Mouse (Mus musculus) kidney, adult 9 months (tissue): ENCODE data around the gene Efcab9.

Experiments used
- DNase-seq: peaks from one replicate; pipeline ENCODE4 v3.0.0; 2022

The Efcab9 gene

DNA sequence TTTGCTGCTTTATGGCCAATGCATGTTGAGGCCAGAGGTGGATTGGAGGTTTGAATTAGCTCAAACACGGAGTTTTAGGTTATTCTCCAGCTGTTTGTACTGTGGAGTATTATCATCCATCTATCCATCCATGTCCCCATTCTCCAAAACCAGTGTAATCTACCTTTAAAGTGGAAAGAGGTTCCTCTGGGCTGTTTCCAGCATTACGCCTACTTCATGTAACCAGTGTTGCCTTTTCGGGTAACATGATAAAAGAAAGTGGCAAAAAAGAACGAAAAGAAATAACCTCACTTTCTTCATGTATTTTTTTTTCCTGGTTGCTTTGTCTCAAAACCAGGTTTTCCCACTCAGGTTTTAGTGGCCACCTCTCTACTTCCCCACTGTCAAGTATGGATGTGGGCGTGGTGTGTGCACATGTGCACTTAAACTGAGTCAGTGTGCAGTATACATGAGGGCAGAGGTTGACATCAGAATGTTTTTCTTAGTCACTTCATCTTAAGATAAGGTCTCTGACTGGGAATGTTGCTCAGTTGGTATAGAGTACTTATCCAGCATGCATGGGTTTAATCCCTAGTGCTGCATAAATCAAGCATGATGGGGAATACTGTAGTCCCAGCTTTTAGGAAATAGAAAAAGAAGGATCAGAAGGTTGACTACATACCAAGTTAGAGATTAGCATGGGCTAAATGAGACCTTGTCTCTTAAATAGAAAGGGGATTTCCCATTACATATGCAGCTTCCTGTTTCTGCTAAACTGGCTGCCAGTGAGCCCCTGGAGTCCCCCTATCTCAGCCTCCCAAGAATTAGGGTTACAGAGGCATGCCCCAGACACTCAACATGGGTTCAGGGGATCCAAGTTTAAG is 42.8 kb downstream of the Efcab9 start:
- no peak for DNase-seq

DNA sequence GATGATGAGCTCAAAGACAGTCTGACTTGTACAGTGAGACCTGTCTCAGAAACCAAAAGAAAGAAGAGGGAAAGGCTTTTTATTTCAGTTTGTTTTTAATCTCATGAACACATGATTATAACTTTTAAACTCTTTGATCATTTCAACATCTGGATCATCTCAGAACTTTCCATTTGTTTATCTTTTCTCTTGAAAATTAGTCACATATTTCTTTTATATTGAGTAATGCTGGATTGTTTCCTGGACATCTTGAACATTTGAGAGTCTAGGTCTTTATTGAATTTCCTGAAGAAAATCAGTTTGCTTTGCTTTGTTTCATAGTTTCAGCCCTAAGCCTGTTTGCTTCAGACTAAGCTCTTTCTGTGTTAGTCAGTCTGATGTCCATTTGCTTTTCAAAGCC is 43.5 kb downstream of the Efcab9 start:
- no peak for DNase-seq

DNA sequence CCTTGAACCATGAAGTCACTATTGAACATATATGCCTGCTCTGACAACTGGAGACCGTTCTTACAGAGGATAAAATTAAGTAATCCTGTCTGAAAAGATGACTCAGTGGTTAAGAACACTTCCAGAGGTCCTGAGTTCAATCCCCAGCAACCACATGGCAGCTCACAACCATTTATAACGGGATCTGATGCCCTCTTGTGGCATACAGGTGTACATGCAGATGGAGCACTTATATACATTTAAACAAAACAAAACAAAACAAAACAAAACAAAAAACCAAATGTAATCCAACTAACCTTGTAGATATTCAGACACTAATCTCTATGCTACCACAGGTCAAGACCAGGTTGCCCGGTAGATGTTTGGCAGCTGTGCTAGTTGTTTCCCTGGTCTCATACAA is 44.4 kb downstream of the Efcab9 start:
- no peak for DNase-seq

DNA sequence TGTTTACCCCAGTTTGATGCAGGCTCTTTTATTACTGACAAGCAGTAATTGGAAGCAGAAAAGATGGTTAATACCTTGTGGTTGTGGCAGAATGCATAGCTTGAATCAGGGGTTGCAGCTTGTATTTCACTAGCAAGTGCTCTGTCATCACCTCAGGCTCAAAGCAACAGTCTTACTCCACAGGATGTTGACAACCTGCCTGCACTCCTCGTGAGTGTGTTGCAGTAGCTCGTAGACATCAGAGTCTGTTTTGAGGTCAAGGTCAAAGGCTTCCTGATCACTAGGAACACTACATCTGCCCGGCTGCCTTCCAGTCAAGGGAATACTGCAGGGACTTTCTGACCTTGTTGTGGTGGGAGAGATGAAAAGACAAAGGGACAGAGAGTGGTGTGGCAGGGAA is 45.3 kb downstream of the Efcab9 start:
- DNase-seq, result no peak

DNA sequence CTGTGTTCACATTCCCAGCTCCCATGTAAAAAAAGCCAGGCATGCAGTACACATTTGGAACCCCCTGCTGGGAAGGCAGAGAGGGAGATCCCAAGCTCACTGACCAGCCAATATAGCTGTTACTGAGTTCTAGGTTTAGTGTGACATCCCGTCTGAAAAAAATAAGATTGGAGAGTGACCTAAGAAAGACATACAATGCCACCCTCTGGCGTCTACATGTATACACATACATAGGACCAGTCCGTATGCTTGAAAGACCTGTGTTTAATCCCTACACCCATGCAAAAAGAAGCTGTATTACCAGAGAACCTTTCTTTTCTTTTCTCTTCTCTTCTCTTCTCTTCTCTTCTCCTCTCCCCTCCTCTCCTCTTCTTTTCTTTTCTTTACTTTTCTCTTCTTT is 46.6 kb downstream of the Efcab9 start:
- no peak for DNase-seq

DNA sequence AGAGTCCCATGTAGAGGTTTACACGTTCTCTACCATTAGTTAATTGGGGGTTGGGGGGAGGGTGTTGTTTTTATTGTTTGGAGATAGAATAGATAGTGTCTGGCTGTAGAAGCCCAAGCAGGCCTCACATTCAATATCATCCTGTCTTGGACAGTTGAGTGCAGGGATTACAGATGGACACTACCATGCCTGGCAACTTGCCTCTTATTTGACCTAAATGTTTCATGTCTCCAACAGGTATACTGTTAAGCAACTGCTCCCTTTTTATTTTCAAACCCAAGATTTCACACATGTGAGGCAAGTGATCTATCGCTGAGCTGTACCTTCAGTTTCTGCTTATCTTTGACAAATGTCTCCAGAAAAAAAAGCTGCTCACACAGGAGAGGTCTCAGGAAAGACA is 50.4 kb downstream of the Efcab9 start:
- no peak for DNase-seq

DNA sequence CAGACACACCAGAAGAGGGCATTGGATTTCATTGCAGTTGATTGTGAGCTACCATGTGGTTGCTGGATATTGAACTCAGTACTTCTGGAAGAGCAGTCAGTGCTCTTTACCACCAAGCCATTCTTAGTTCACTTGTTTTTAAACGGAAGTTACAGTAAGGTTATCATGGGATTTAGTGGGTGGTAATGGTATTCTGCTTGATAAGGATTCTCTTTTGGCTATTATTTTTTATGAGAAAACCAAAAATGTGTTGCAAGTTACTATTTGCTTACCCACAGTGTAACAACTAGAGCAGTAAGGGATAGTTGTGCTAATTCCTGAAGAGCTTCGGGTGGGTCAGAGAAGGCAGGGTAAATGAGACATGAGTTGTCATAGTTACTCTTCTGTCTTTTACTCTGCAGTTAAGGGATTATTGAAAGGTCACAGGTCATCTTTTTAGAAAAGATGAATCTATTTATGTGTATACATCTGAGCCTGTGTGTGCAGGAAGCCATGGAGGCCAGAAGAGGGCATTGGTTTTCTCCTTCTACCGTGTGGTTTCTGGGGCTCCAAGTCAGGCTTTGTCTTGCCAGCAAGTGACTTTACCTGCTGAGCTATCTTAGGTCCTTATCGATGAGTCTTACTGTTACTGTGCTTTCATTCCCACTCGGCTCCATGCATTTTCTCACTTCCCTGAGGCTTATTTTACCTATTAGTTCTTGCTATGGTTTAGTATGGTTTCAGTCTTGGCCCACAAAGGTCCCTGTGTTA is 56.2 kb downstream of the Efcab9 start:
- no peak for DNase-seq

DNA sequence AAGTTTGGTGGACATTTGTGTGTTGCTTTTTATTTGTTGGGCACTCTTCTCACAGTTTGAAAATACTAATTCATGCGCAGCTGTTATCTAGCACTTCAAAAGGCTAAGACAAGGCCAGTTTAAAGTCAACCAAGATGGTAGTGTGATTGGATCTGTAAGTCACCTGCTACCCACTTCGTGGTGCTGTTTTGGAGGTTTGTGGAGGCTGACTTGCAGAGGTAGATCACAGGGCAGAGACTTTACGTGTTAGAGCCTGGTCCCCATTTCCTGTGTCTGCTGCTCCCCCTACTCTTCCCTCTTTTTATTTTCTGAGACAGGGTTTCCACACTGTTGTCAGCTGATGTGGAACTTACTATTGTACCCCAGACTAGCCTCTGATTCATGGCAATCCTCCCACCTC is 57.2 kb downstream of the Efcab9 start:
- no peak for DNase-seq
